Mouse (Mus musculus): ENCODE data around the gene Armc10. TPM values are rescaled to one million over a fixed set of nuclear protein-coding genes. Genes with fewer than 3 reads are reported as not detected.

Armc10 gene
- polyA plus RNA-seq (2012; rRNA removed; ENCODE audit: low replicate concordance): 83.4 and 197 TPM in 2 replicates

DNA sequence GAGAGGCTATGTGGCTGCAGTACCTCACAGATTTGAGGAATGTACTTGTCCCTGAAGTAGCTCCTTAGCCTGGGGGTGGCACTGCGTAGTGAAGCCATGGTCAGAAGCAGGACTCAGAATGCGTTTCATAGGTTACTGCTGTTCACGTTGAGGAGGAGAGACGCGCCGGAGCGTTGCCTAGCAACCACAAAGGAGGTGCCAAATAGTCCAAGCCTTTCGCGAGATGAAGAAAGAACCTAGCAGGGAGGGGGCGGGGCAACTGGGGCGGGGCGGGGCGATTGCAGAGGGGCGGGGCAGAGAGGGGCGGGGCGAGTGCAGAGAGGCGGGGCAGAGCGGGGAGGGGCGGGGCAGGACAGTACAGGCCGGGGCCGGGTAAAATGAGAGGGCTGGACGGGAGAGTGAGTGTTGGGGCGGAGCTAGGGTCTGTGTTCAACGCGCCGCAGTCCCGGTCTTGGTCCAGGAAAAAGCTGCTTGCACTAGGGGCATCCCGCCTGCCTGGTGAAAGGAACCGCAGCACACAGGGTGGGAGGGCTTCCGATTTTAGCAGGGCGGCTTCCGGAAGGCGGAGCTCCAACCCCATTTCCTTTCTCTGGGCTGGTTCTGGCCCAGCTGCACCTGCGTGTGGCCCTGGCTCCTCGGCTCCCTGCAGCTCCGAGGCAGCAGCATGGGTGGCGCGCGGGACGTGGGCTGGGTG is at the start of gene Armc10, which contains the start of gene Fbxl13:
Armc10 (plus strand) TSS at position 375 of the 694 bp plus-strand sequence.
Fbxl13 (minus strand) TSS at position 196 of the 694 bp plus-strand sequence.

GRCm38 (mm10) chr5:21701351-21702008 is 55.9 kb downstream of the Armc10 start, which contains the start of gene Napepld:
Gene Napepld (minus strand): TSS chr5:21701396.

Other genes starting within 250 kb of the Armc10 start
- 0.32 TPM in 1 of 2 replicates, not detected in the other for gene Ccdc146, start 221.1 kb upstream of the Armc10 start, polyA plus RNA-seq (2012; rRNA removed; ENCODE audit: low replicate concordance)
- 2.0 and 2.2 TPM in 2 replicates for gene Fam185a, start 220.9 kb upstream of the Armc10 start, polyA plus RNA-seq (2012; rRNA removed; ENCODE audit: low replicate concordance)
- gene Lrrc17, start 102.3 kb upstream of the Armc10 start, polyA plus RNA-seq (2012; rRNA removed; ENCODE audit: low replicate concordance): 0.57 and 0.62 TPM in 2 replicates
- gene Fbxl13, start 179 bp upstream of the Armc10 start, polyA plus RNA-seq (2012; rRNA removed; ENCODE audit: low replicate concordance): 0.05 TPM in 1 of 2 replicates, not detected in the other
- gene Napepld, start 55.6 kb downstream of the Armc10 start, polyA plus RNA-seq (2012; rRNA removed; ENCODE audit: low replicate concordance): 0.69 and 2.1 TPM in 2 replicates
- gene Pmpcb, start 91.3 kb downstream of the Armc10 start, polyA plus RNA-seq (2012; rRNA removed; ENCODE audit: low replicate concordance): 9.3 and 11.6 TPM in 2 replicates
- gene Dnajc2, start 139.4 kb downstream of the Armc10 start, polyA plus RNA-seq (2012; rRNA removed; ENCODE audit: low replicate concordance): 11.7 and 20.8 TPM in 2 replicates
- gene Psmc2, start 139.5 kb downstream of the Armc10 start, polyA plus RNA-seq (2012; rRNA removed; ENCODE audit: low replicate concordance): 5.0 and 5.6 TPM in 2 replicates
- gene Slc26a5, start 219.8 kb downstream of the Armc10 start, polyA plus RNA-seq (2012; rRNA removed; ENCODE audit: low replicate concordance): not detected in 2 replicates